27 mouse cellular contexts compared by ENCODE assay signal in the genomic region with DNA sequence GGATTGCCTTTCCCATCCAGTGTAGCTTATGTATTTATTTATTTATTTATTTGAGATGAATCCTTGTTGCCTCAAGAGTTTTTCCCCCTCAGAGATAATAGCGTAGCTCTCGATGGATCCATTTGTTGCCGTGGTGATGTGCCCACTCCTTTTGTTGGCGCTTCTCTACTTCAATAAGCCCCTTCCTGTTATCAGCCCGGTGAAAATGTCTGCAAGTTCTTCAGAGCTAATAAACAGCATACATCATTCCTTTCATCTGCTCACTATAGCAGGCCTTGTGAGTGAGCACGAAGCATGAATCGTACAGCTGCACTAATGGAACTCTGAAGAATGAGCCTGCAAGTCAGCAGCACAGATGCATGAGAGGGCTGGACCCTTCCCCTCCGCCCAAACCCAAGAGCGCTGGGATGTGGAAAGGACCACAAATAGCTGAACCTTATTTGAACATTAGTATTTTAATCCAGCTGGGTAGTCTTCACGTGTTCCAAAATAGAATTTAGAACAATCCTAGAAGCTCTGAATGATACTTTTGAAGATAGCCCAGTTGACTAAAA. TPM values are rescaled to one million over a fixed set of nuclear protein-coding genes. Genes with fewer than 3 reads are reported as not detected.
DNase-seq lines count a peak whose midpoint lies in the region; ATAC-seq and TF ChIP-seq lines count a peak whose summit lies in the region.
"Had no signal": no experiment of that assay in that cellular context is flagged by ENCODE, and none has a peak within 500 bp of the region (broad histone marks: within the 10 kb centered on the region; RNA-seq: fewer than 3 reads in every experiment).

No protein-coding gene starts in this region.

- H3K4me1 ChIP-seq in hindbrain, embryonic 11.5 days (replicated peaks; ENCODE audit: control insufficient read depth, insufficient read depth, low read length): no peaks in the 10 kb centered on the region
- H3K4me1 ChIP-seq in hindbrain, embryonic 10.5 days (replicated peaks): 0 out of 2 replicates have a peak, but pooled peaks cover 3% of the 10 kb centered on the region
- peaks cover 8% of the 10 kb centered on the region; the same call in 1 of the 2 replicates for H3K4me1 ChIP-seq in forebrain, embryonic 14.5 days (ENCODE audit: control insufficient read depth, insufficient read depth, low read length)
- peaks cover 6% of the 10 kb centered on the region for H3K4me1 ChIP-seq in hindbrain, embryonic 12.5 days
- no peaks in the 10 kb centered on the region for H3K4me1 ChIP-seq in midbrain, embryonic 16.5 days (ENCODE audit: control insufficient read depth, insufficient read depth, low read length)
- H3K4me1 ChIP-seq: limb, embryonic 13.5 days; liver, embryonic 12.5 days had no signal

- intact Hi-C loops in left cerebral cortex, adult 2 months (cut with DNase I): no loop called here

- H3K27me3 ChIP-seq in hindbrain, embryonic 11.5 days (ENCODE audit: control insufficient read depth, insufficient read depth, low read length): no peaks in the 10 kb centered on the region
- H3K27me3 ChIP-seq in hindbrain, embryonic 10.5 days (ENCODE audit: insufficient read depth, poor library complexity, severe bottlenecking): no peaks in the 10 kb centered on the region
- H3K27me3 ChIP-seq in forebrain, embryonic 14.5 days (replicated peaks; ENCODE audit: control insufficient read depth, insufficient read depth, low read length): no peaks in the 10 kb centered on the region
- H3K27me3 ChIP-seq in hindbrain, embryonic 12.5 days: no peaks in the 10 kb centered on the region
- H3K27me3 ChIP-seq in midbrain, embryonic 16.5 days (ENCODE audit: control insufficient read depth, insufficient read depth, low read depth, low read length): no peaks in the 10 kb centered on the region
- H3K27me3 ChIP-seq: CH12.LX; heart, embryonic 13.5 days; limb, embryonic 13.5 days; liver, embryonic 12.5 days; midbrain, embryonic 12.5 days had no signal

- 61% methylated on average over 10 of the region's 10 CpGs for WGBS in hindbrain, embryonic 11.5 days
- WGBS in hindbrain, embryonic 10.5 days: 71% methylated on average over 10 of the region's 10 CpGs
- 58% methylated on average over 10 of the region's 10 CpGs for WGBS in forebrain, embryonic 14.5 days
- WGBS in hindbrain, embryonic 12.5 days: 60% methylated on average over 10 of the region's 10 CpGs
- WGBS in midbrain, embryonic 16.5 days: 47% methylated on average over 10 of the region's 10 CpGs

- ATAC-seq in hindbrain, embryonic 11.5 days (ENCODE audit: low FRiP score): 0 out of 2 replicates have a peak, but pooled peaks have one; percentile 30
- peak; percentile 62 for ATAC-seq in forebrain, embryonic 14.5 days
- ATAC-seq in hindbrain, embryonic 12.5 days (ENCODE audit: low FRiP score): peak; percentile 61
- ATAC-seq in midbrain, embryonic 16.5 days: peak; percentile 60; the same call in 1 of the 2 replicates
- ATAC-seq: liver, embryonic 12.5 days had no signal

- H3K36me3 ChIP-seq in hindbrain, embryonic 11.5 days (ENCODE audit: control insufficient read depth, insufficient read depth, low read length): no peaks in the 10 kb centered on the region
- peaks cover 78% of the 10 kb centered on the region for H3K36me3 ChIP-seq in hindbrain, embryonic 10.5 days
- H3K36me3 ChIP-seq in forebrain, embryonic 14.5 days (ENCODE audit: control insufficient read depth, insufficient read depth, low read length): peaks cover 27% of the 10 kb centered on the region
- H3K36me3 ChIP-seq in hindbrain, embryonic 12.5 days: peaks cover 25% of the 10 kb centered on the region
- H3K36me3 ChIP-seq in midbrain, embryonic 16.5 days (ENCODE audit: control insufficient read depth, insufficient read depth, low read length): peaks cover 3% of the 10 kb centered on the region; the same call in 1 of the 2 replicates

- H3K4me2 ChIP-seq in hindbrain, embryonic 11.5 days (replicated peaks; ENCODE audit: low read depth, low read length): no peak overlapping the region
- H3K4me2 ChIP-seq in forebrain, embryonic 14.5 days (ENCODE audit: low read length): no peak overlapping the region
- no peak overlapping the region for H3K4me2 ChIP-seq in hindbrain, embryonic 12.5 days (replicated peaks)
- H3K4me2 ChIP-seq in midbrain, embryonic 16.5 days (ENCODE audit: low read length): no peak overlapping the region
- H3K4me2 ChIP-seq: heart, embryonic 13.5 days; limb, embryonic 13.5 days; liver, embryonic 12.5 days; midbrain, embryonic 12.5 days had no signal

- TF ChIP-seq CTCF in left cerebral cortex, adult 2 months (IDR thresholded peaks at IDR 0.05): no peak

- no peak overlapping the region for H3K9ac ChIP-seq in hindbrain, embryonic 11.5 days (ENCODE audit: low read depth, low read length)
- H3K9ac ChIP-seq in forebrain, embryonic 14.5 days (ENCODE audit: low read length): no peak overlapping the region
- H3K9ac ChIP-seq in hindbrain, embryonic 12.5 days: no peak overlapping the region
- no peak overlapping the region for H3K9ac ChIP-seq in midbrain, embryonic 16.5 days (ENCODE audit: low read depth, low read length)
- H3K9ac ChIP-seq: heart, embryonic 13.5 days; limb, embryonic 13.5 days; liver, embryonic 12.5 days; midbrain, embryonic 12.5 days had no signal

- no peak overlapping the region for H3K4me3 ChIP-seq in hindbrain, embryonic 11.5 days (ENCODE audit: low read depth, low read length)
- no peak overlapping the region for H3K4me3 ChIP-seq in hindbrain, embryonic 10.5 days
- H3K4me3 ChIP-seq in forebrain, embryonic 14.5 days (ENCODE audit: low read depth, low read length): no peak overlapping the region
- H3K4me3 ChIP-seq in hindbrain, embryonic 12.5 days: no peak overlapping the region
- H3K4me3 ChIP-seq in midbrain, embryonic 16.5 days (ENCODE audit: low read depth, low read length): no peak overlapping the region
- H3K4me3 ChIP-seq in left cerebral cortex, adult 2 months: no peak overlapping the region
- H3K4me3 ChIP-seq: heart, adult 2 months; heart, embryonic 13.5 days; layer of hippocampus, adult 2 months; limb, embryonic 13.5 days; liver, embryonic 12.5 days; midbrain, embryonic 12.5 days had no signal

- H3K27ac ChIP-seq in hindbrain, embryonic 11.5 days (ENCODE audit: low read depth, low read length): no peak overlapping the region
- H3K27ac ChIP-seq in hindbrain, embryonic 10.5 days: no peak overlapping the region
- no peak overlapping the region for H3K27ac ChIP-seq in forebrain, embryonic 14.5 days (ENCODE audit: low read depth, low read length)
- no peak overlapping the region; the same call in 1 of the 2 replicates for H3K27ac ChIP-seq in hindbrain, embryonic 12.5 days
- H3K27ac ChIP-seq in midbrain, embryonic 16.5 days (ENCODE audit: low read length): no peak overlapping the region
- H3K27ac ChIP-seq in left cerebral cortex, adult 2 months: no peak overlapping the region
- H3K27ac ChIP-seq: heart, adult 2 months; heart, embryonic 13.5 days; layer of hippocampus, adult 2 months; limb, embryonic 13.5 days; liver, embryonic 12.5 days; midbrain, embryonic 12.5 days had no signal

- no peak for DNase-seq in hindbrain, embryonic 11.5 days (ENCODE audit: low spot score)
- DNase-seq in hindbrain, embryonic 10.5 days (ENCODE audit: low spot score): no peak
- DNase-seq in forebrain, embryonic 14.5 days (ENCODE audit: low spot score): peak; percentile 47
- DNase-seq in left cerebral cortex, adult 2 months (ENCODE audit: extremely low spot score in 1 of 2, low spot score in 2 of 2): no peak
- no peak for DNase-seq in gastrocnemius, postnatal 25 days
- DNase-seq: adrenal gland, adult 2 months; B cell, adult 2 months; cerebellum, adult 2 months; cerebellum, postnatal 25 days; gastrocnemius, postnatal 10 days; heart, adult 2 months; kidney, adult 9 months; kidney, postnatal 14 days; layer of hippocampus, postnatal 36 days; lung, adult 18-20 months; lung, postnatal 10 days; thymus, adult 18-20 months; thymus, postnatal 36 days had no signal

- H3K9me3 ChIP-seq in hindbrain, embryonic 11.5 days (ENCODE audit: control insufficient read depth, low read length): no peaks in the 10 kb centered on the region
- no peaks in the 10 kb centered on the region for H3K9me3 ChIP-seq in hindbrain, embryonic 10.5 days
- H3K9me3 ChIP-seq in forebrain, embryonic 14.5 days (replicated peaks; ENCODE audit: control insufficient read depth, low read length): no peaks in the 10 kb centered on the region
- no peaks in the 10 kb centered on the region for H3K9me3 ChIP-seq in hindbrain, embryonic 12.5 days (replicated peaks)
- H3K9me3 ChIP-seq in midbrain, embryonic 16.5 days (replicated peaks; ENCODE audit: control insufficient read depth, low read length, poor library complexity, severe bottlenecking): no peaks in the 10 kb centered on the region
- H3K9me3 ChIP-seq: G1E; heart, embryonic 13.5 days; limb, embryonic 13.5 days; liver, embryonic 12.5 days; midbrain, embryonic 12.5 days had no signal

RNA-seq across cellular contexts. Expression of a gene that starts 16.4 kb away (rescaled TPM):
- 0.33 and 0.52 TPM in 2 replicates for polyA plus RNA-seq in hindbrain, embryonic 11.5 days (2014; fragmentation: Nextera tagmentation; extraction: Ambion mirVana)
- polyA plus RNA-seq in hindbrain, embryonic 10.5 days (2016; fragmentation: Nextera tagmentation; extraction: Ambion mirVana): 0.37 and 0.62 TPM in 2 replicates
- 0.88 and 0.91 TPM in 2 replicates for polyA plus RNA-seq in forebrain, embryonic 14.5 days (2014; fragmentation: Nextera tagmentation; extraction: Ambion mirVana)
- polyA plus RNA-seq in hindbrain, embryonic 12.5 days (2016; fragmentation: Nextera tagmentation; extraction: Ambion mirVana): 0.48 and 0.56 TPM in 2 replicates
- polyA plus RNA-seq in midbrain, embryonic 16.5 days (2015; fragmentation: Nextera tagmentation; extraction: Ambion mirVana): 0.58 and 0.62 TPM in 2 replicates
- 1 to 10 TPM in 1 of 2 experiments, under 1 TPM in 1; 0.93 to 1.4 TPM for total RNA-seq in left cerebral cortex, adult 2 months (2021)
- 1 to 10 TPM; 1.5 to 2.0 TPM for total RNA-seq in gastrocnemius, postnatal 25 days (2021)

RNA-seq across cellular contexts. Expression of a gene that starts 30.9 kb away (rescaled TPM):
- polyA plus RNA-seq in hindbrain, embryonic 11.5 days (2014; fragmentation: Nextera tagmentation; extraction: Ambion mirVana): 11.5 and 13.4 TPM in 2 replicates
- polyA plus RNA-seq in hindbrain, embryonic 10.5 days (2016; fragmentation: Nextera tagmentation; extraction: Ambion mirVana): 6.6 and 7.9 TPM in 2 replicates
- 6.6 and 6.9 TPM in 2 replicates for polyA plus RNA-seq in forebrain, embryonic 14.5 days (2014; fragmentation: Nextera tagmentation; extraction: Ambion mirVana)
- 7.6 and 7.8 TPM in 2 replicates for polyA plus RNA-seq in hindbrain, embryonic 12.5 days (2016; fragmentation: Nextera tagmentation; extraction: Ambion mirVana)
- polyA plus RNA-seq in midbrain, embryonic 16.5 days (2015; fragmentation: Nextera tagmentation; extraction: Ambion mirVana): 3.6 and 4.9 TPM in 2 replicates
- total RNA-seq in left cerebral cortex, adult 2 months (2021): 10 to 100 TPM; 19.7 to 20.2 TPM
- total RNA-seq in gastrocnemius, postnatal 25 days (2021): 10 to 100 TPM; 19.7 to 20.5 TPM
